Mouse (Mus musculus) midbrain, embryonic 13.5 days (tissue): ENCODE results near the gene Poldip2. TPM values are rescaled to one million over a fixed set of nuclear protein-coding genes. Genes with fewer than 3 reads are reported as not detected.

Experiments
- polyA plus RNA-seq: library from polyadenylated mRNA; unstranded; fragments of >200 nt; fragmentation: Nextera tagmentation; extraction: Ambion mirVana; gene quantifications from 2 replicates; pipeline ENCODE4 v1.2.1, GENCODE M21; 2015

Gene Poldip2
- polyA plus RNA-seq, 1 experiment from 2014 or later = 176 TPM

Other genes with a start within 250 kb of the Poldip2 start
- 0.28 and 0.87 TPM in 2 replicates for gene BC030499, start 221.4 kb upstream of the Poldip2 start, polyA plus RNA-seq
- 17.3 and 20.7 TPM in 2 replicates for gene Spag5, start 210.7 kb upstream of the Poldip2 start, polyA plus RNA-seq
- 26.3 and 28.3 TPM in 2 replicates for gene Aldoc, start 189.2 kb upstream of the Poldip2 start, polyA plus RNA-seq
- gene Pigs, start 183.8 kb upstream of the Poldip2 start, polyA plus RNA-seq = 60.9 and 66.6 TPM in 2 replicates
- gene Unc119, start 168.7 kb upstream of the Poldip2 start, polyA plus RNA-seq = 69.1 and 75.4 TPM in 2 replicates
- gene Foxn1, start 125.6 kb upstream of the Poldip2 start, polyA plus RNA-seq = not detected in 2 replicates
- gene Slc13a2, start 90.0 kb upstream of the Poldip2 start, polyA plus RNA-seq = not detected in 2 replicates
- 20.4 and 20.8 TPM in 2 replicates for gene Slc46a1, start 46.5 kb upstream of the Poldip2 start, polyA plus RNA-seq
- 41.4 and 47.8 TPM in 2 replicates for gene Sarm1, start 14.4 kb upstream of the Poldip2 start, polyA plus RNA-seq
- gene Vtn, start 13.1 kb upstream of the Poldip2 start, polyA plus RNA-seq = 109 and 138 TPM in 2 replicates
- gene Sebox, start 8.7 kb upstream of the Poldip2 start, polyA plus RNA-seq = not detected in 2 replicates
- gene Tmem199, start within 50 bp of the Poldip2 start, polyA plus RNA-seq = 95.9 and 97.6 TPM in 2 replicates
- gene Tnfaip1, start 24.1 kb downstream of the Poldip2 start, polyA plus RNA-seq = 55.0 and 58.8 TPM in 2 replicates
- 124 and 126 TPM in 2 replicates for gene Ift20, start 24.2 kb downstream of the Poldip2 start, polyA plus RNA-seq
- gene Tmem97, start 38.6 kb downstream of the Poldip2 start, polyA plus RNA-seq = 28.7 and 33.5 TPM in 2 replicates
- 30.7 and 33.5 TPM in 2 replicates for gene Nlk, start 185.2 kb downstream of the Poldip2 start, polyA plus RNA-seq
- gene Ccnq, start 239.5 kb downstream of the Poldip2 start, polyA plus RNA-seq = 33.2 and 34.3 TPM in 2 replicates